26 mouse cellular contexts compared by ENCODE assay signal in the genomic region with DNA sequence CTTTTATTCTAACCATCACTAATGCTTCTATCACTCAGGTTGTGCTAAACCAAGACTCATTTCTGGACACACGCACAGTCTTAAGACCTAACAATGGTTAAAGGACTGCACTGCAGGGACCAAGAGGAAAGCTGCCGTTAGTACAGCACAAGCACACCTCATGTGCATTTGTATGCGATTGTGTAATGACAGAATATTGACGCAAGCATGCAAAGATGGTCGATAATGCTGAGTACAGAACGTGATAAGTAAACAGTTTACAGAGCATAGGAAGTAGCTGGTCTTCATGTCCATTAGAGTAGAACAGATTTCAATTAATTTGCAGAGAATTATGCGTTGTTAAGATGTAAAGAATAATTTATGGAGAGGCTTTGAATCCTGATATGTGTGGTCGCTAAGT.
"Had no signal": no experiment of that assay in that cellular context is flagged by ENCODE, and none has a peak within 500 bp of the region (broad histone marks: within the 10 kb centered on the region; RNA-seq: fewer than 3 reads in every experiment).

No protein-coding gene starts in this region.

- H3K4me1 ChIP-seq: heart, embryonic 13.5 days; heart, embryonic 15.5 days; hindbrain, embryonic 10.5 days; hindbrain, embryonic 12.5 days; intestine, embryonic 15.5 days; limb, embryonic 10.5 days; limb, embryonic 12.5 days; liver, embryonic 13.5 days had no signal

- H3K9me3 ChIP-seq: heart, embryonic 13.5 days; heart, embryonic 15.5 days; hindbrain, embryonic 10.5 days; hindbrain, embryonic 12.5 days; intestine, embryonic 15.5 days; limb, embryonic 10.5 days; limb, embryonic 12.5 days; liver, embryonic 13.5 days had no signal

- H3K9ac ChIP-seq: heart, embryonic 13.5 days; heart, embryonic 15.5 days; hindbrain, embryonic 12.5 days; hindbrain, embryonic 14.5 days; intestine, embryonic 15.5 days; limb, embryonic 12.5 days; liver, embryonic 13.5 days had no signal

- H3K27me3 ChIP-seq: heart, embryonic 13.5 days; heart, embryonic 15.5 days; hindbrain, embryonic 12.5 days; intestine, embryonic 15.5 days; limb, embryonic 12.5 days had no signal

- H3K4me3 ChIP-seq: gastrocnemius, adult 2 months; heart, adult 2 months; heart, embryonic 13.5 days; heart, embryonic 15.5 days; hindbrain, embryonic 10.5 days; hindbrain, embryonic 12.5 days; intestine, embryonic 15.5 days; layer of hippocampus, adult 2 months; left cerebral cortex, adult 2 months; limb, embryonic 10.5 days; limb, embryonic 12.5 days; liver, embryonic 13.5 days had no signal

- ATAC-seq: hindbrain, embryonic 16.5 days; inflammation-experienced regulatory T-cells, adult 6 months; intestine, embryonic 15.5 days; intestine, postnatal 0 days had no signal

- H3K27ac ChIP-seq: gastrocnemius, adult 2 months; heart, adult 2 months; heart, embryonic 13.5 days; heart, embryonic 15.5 days; hindbrain, embryonic 10.5 days; hindbrain, embryonic 12.5 days; hindbrain, embryonic 14.5 days; intestine, embryonic 15.5 days; layer of hippocampus, adult 2 months; left cerebral cortex, adult 2 months; limb, embryonic 10.5 days; limb, embryonic 12.5 days; liver, embryonic 13.5 days had no signal

- H3K36me3 ChIP-seq: heart, embryonic 15.5 days; hindbrain, embryonic 12.5 days; intestine, embryonic 15.5 days; limb, embryonic 10.5 days; limb, embryonic 12.5 days; liver, embryonic 13.5 days had no signal

- H3K4me2 ChIP-seq: heart, embryonic 11.5 days; heart, embryonic 13.5 days; heart, embryonic 15.5 days; hindbrain, embryonic 12.5 days; hindbrain, embryonic 14.5 days; intestine, embryonic 15.5 days; limb, embryonic 12.5 days; liver, embryonic 13.5 days had no signal

- DNase-seq: gastrocnemius, adult 2 months; gastrocnemius, postnatal 10 days; gastrocnemius, postnatal 25 days; heart, adult 2 months; heart, postnatal 14 days; heart, postnatal 36 days; kidney, adult 18-20 months; kidney, adult 8-10 months; kidney, postnatal 10 days; kidney, postnatal 25 days; kidney, postnatal 4 days; liver, embryonic 13.5 days had no signal
